Mouse (Mus musculus) spleen, adult 2 months (tissue): Measurements from ENCODE around the gene Rala. TPM values are rescaled to one million over a fixed set of nuclear protein-coding genes. Genes with fewer than 3 reads are reported as not detected.

Experiments used
- DNase-seq, 2 experiments: peaks; one replicate each; pipeline versions ENCODE4 v3.0.0 to v3.0.0-alpha.2; 2012 to 2021; ENCODE audit warnings: low spot score in 2 of 2, low read depth in 1 of 2
- H3K27ac ChIP-seq: fragments of 200-500 bp; 2 replicates; pipeline ENCODE4 v1.5.1; 2012; ENCODE audit warnings: low read length, inconsistent platforms; ENCODE audit not compliant: insufficient read depth
- H3K27me3 ChIP-seq: fragments of 200-500 bp; 2 replicates; pipeline ENCODE4 v1.6.1; 2012; ENCODE audit warnings: mild to moderate bottlenecking, moderate library complexity, low read length, inconsistent platforms; ENCODE audit not compliant: control insufficient read depth, insufficient read depth
- H3K36me3 ChIP-seq: fragments of 200-500 bp; 2 replicates; pipeline ENCODE4 v1.6.1; 2012; ENCODE audit warnings: mild to moderate bottlenecking, low read length, inconsistent platforms; ENCODE audit not compliant: control insufficient read depth, insufficient read depth
- H3K4me1 ChIP-seq: fragments of 200-500 bp; 2 replicates; pipeline ENCODE4 v1.6.1; 2011; ENCODE audit warnings: inconsistent platforms; ENCODE audit not compliant: control insufficient read depth, insufficient read depth, insufficient read length
- H3K4me3 ChIP-seq: fragments of 200-500 bp; 2 replicates; pipeline ENCODE4 v1.5.1; 2011; ENCODE audit warnings: mild to moderate bottlenecking, inconsistent platforms; ENCODE audit not compliant: insufficient read depth, insufficient read length; ENCODE audit errors: extremely low read depth
- CTCF ChIP-seq: fragments of 200-500 bp; IDR thresholded peaks from 2 replicates; pipeline ENCODE4 v1.5.1; 2011; ENCODE audit warnings: mild to moderate bottlenecking, inconsistent platforms; ENCODE audit not compliant: insufficient read depth, insufficient read length, insufficient replicate concordance; ENCODE audit errors: extremely low read depth
- POLR2A ChIP-seq: fragments of 200-500 bp; IDR thresholded peaks from 2 replicates; pipeline ENCODE4 v1.6.1; 2011; ENCODE audit warnings: low read depth, low read length, inconsistent platforms
- WGBS: fragments of 180-500 bp; shearing (Covaris S2); methylation state at CpG from one replicate; pipeline ENCODE4 v1.1.7; 2018; 5-methylcytosine and 5-hydroxymethylcytosine counted together
- polyA plus RNA-seq: library from polyadenylated mRNA; depleted of rRNA; stranded (reverse); fragments of >200 nt; gene quantifications from 2 replicates; pipeline ENCODE4 v1.2.3, GENCODE M21; 2012; rRNA removed

The Rala gene
- 6.9 and 7.0 TPM in 2 replicates for polyA plus RNA-seq

GRCm38 (mm10) chr13:17944078-17944917 lies at the start of gene Rala:
TSS of gene Rala (minus strand) at chr13:17944239.
- TF ChIP-seq CTCF (no peak), POLR2A (no peak; the same call in none of the 2 replicates)
- DNase-seq, result peak; percentile 64 to 93

GRCm38 (mm10) chr13:17993515-17993847 lies 49.4 kb upstream of the Rala start:
- Histone ChIP-seq H3K27ac (no peak overlapping the region), H3K36me3 (peaks cover 1% of the 10 kb centered on the region; the same call in 1 of the 2 replicates)

More at GRCm38 (mm10) chr13:17944078-17944917, at the start of gene Rala:
- no peaks in the 10 kb centered on the region for H3K27me3 ChIP-seq
- H3K27ac ChIP-seq, result peak within 1 kb of the TSS; percentile 83
- WGBS, result 8% methylated on average over 69 of the region's 69 CpGs
- H3K4me3 ChIP-seq, result peak within 1 kb of the TSS; percentile 67
- no peaks in the 10 kb centered on the region for H3K36me3 ChIP-seq
- H3K4me1 ChIP-seq, result peaks cover 4% of the 10 kb centered on the region; the same call in 1 of the 2 replicates

GRCm38 (mm10) chr13:17992697-17993514 lies 48.9 kb upstream of the Rala start, which contains the start of gene Yae1d1:
TSS of gene Yae1d1 (minus strand) at chr13:17993349.
- peaks cover 1% of the 10 kb centered on the region; the same call in 1 of the 2 replicates for H3K36me3 ChIP-seq
- peak; percentile 67 to 91 for DNase-seq
- under 1% methylated on average over 54 of the region's 54 CpGs for WGBS
- H3K4me1 ChIP-seq, result no peaks in the 10 kb centered on the region
- TF ChIP-seq POLR2A, result no peak
- 0 out of 2 replicates have a peak, but pooled peaks have one; percentile 14 for TF ChIP-seq CTCF
- H3K27ac ChIP-seq, result no peak within 1 kb of the TSS
- H3K27me3 ChIP-seq, result no peaks in the 10 kb centered on the region
- H3K4me3 ChIP-seq, result peak within 1 kb of the TSS; percentile 64

More at GRCm38 (mm10) chr13:17993515-17993847, 49.4 kb upstream of the Rala start:
- 31% methylated on average over 7 of the region's 7 CpGs for WGBS
- Histone ChIP-seq H3K4me1 (no peaks in the 10 kb centered on the region), H3K27me3 (no peaks in the 10 kb centered on the region), H3K4me3 (peak overlapping the region; percentile 64)
- no peak for TF ChIP-seq POLR2A
- TF ChIP-seq CTCF, result no peak
- no peak for DNase-seq

GRCm38 (mm10) chr13:17992009-17992408 lies 48.0 kb upstream of the Rala start:
- no peak overlapping the region for H3K27ac ChIP-seq
- H3K36me3 ChIP-seq, result peaks cover 8% of the 10 kb centered on the region
- 82% methylated on average over 4 of the region's 4 CpGs for WGBS
- no peak for DNase-seq
- H3K27me3 ChIP-seq, result no peaks in the 10 kb centered on the region
- H3K4me3 ChIP-seq, result no peak overlapping the region
- TF ChIP-seq CTCF, result no peak
- no peak for TF ChIP-seq POLR2A
- no peaks in the 10 kb centered on the region for H3K4me1 ChIP-seq

- DNase-seq, result peak in 1 of 2 experiments; percentile 8
- WGBS, result 45% methylated on average over 4 of the region's 4 CpGs
- Histone ChIP-seq H3K27ac (no peak overlapping the region), H3K27me3 (no peaks in the 10 kb centered on the region), H3K4me3 (no peak overlapping the region), H3K36me3 (peaks cover 16% of the 10 kb centered on the region), H3K4me1 (no peaks in the 10 kb centered on the region)
- TF ChIP-seq POLR2A (no peak), CTCF (peak; percentile 49; the same call in 1 of the 2 replicates)
Measured at GRCm38 (mm10) chr13:17983194-17983593, 39.2 kb upstream of the Rala start.

- H3K4me3 ChIP-seq, result no peak overlapping the region
- 81% methylated on average over 5 of the region's 5 CpGs for WGBS
- no peaks in the 10 kb centered on the region for H3K4me1 ChIP-seq
- H3K27me3 ChIP-seq, result no peaks in the 10 kb centered on the region
- TF ChIP-seq POLR2A (no peak), CTCF (no peak)
- no peak overlapping the region for H3K27ac ChIP-seq
- H3K36me3 ChIP-seq, result peaks cover 14% of the 10 kb centered on the region
- no peak for DNase-seq
Measured at GRCm38 (mm10) chr13:17982634-17983033, 38.6 kb upstream of the Rala start.
